Mouse (Mus musculus) liver, adult 2 months (tissue): Measurements from ENCODE around the gene Apoc2.

ENCODE experiments used
- CTCF ChIP-seq: fragments of 200-500 bp; IDR thresholded peaks from 2 replicates; pipeline ENCODE4 v1.5.1; 2011; ENCODE audit warnings: low read depth, low read length, control low read depth
- POLR2A ChIP-seq: fragments of 200-500 bp; IDR thresholded peaks from 2 replicates; pipeline ENCODE4 v1.6.1; 2011; ENCODE audit warnings: low read length, control low read depth; ENCODE audit not compliant: insufficient read depth; ENCODE audit errors: extremely low read depth

GRCm38 (mm10) chr7:19716055-19716682, 38.4 kb upstream of the Apoc2 start:
- TF ChIP-seq POLR2A = no peak
- TF ChIP-seq CTCF = no peak
